Mouse (Mus musculus): ENCODE data around the gene Aoc3. TPM values are rescaled to one million over a fixed set of nuclear protein-coding genes. Genes with fewer than 3 reads are reported as not detected.

Aoc3 gene
- polyA plus RNA-seq (2014; fragmentation: Illumina TruSeq; extraction: RNeasy Lipid Tissue Mini Kit (QIAGEN cat#74804); ENCODE audit: low read depth, low replicate concordance) = 318 TPM

DNA sequence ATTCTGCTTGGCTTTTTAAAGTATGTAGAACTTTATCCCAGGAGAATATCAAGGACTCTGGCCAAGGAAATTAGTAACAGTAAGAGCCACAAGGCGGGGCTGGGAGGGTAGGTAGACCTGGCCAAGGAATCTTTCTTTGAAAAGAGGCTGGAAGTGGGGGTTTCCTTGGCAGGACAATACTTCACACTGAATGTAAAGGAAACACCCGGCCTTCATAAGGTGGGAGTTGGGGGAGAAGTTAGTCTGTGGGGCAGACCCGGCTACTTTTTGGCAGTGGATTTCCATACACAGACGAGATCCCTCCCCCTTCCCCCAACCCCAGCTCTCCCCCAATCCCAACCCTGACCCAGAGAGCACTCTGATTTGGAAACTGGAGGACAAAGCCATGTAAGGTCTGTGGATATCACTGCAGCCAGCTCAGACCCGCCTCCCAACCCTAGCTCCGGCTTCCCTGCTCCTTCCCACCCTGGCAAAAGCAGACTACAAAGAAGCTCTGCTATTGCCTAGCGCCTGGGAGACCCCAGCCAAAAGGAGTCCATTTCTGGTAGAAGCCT, at the start of gene Aoc3:
Gene Aoc3, plus strand, starts transcription at position 235 of the 554 bp plus-strand sequence.

DNA sequence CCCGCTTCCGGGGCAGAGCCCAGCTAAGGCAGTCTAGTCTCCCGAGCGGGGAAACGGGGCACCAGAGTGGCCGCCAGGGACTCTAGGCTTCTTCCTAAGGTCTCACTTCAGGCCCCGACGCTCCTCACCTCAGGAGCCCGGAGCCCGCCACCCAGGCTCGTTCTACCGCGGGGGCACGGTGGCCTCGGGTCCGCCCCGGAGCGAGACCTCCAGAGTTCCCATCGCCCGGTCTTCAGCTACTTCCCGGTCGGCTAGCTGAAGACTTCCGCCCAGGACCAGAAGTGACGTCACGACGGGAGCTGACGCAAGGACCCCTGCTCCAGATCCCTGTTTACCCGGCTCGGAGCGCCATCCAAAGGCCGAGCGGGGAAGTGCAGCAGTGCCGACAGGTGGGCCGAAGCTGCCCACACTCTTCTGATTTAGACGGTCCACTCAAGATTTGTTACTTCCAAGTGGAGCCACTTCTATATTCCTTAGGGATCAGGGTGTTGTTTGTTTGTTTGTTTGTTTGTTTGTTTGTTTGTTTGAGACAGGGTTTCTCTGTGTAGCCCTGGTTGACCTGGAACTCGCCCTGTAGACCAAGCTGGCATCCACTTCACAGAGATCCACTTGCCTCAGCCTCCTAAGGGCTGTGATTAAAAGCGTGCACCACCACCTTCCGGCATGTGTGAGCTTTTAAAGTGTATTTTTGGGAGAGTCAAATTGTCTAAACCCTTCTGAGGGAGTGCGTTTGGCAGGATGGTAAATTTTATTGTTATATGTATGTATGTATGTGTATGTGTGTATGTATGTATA, 28.2 kb upstream of the Aoc3 start, which contains the start of gene Becn1:
Gene Becn1, minus strand, starts transcription at position 283 of the 795 bp plus-strand sequence.

DNA sequence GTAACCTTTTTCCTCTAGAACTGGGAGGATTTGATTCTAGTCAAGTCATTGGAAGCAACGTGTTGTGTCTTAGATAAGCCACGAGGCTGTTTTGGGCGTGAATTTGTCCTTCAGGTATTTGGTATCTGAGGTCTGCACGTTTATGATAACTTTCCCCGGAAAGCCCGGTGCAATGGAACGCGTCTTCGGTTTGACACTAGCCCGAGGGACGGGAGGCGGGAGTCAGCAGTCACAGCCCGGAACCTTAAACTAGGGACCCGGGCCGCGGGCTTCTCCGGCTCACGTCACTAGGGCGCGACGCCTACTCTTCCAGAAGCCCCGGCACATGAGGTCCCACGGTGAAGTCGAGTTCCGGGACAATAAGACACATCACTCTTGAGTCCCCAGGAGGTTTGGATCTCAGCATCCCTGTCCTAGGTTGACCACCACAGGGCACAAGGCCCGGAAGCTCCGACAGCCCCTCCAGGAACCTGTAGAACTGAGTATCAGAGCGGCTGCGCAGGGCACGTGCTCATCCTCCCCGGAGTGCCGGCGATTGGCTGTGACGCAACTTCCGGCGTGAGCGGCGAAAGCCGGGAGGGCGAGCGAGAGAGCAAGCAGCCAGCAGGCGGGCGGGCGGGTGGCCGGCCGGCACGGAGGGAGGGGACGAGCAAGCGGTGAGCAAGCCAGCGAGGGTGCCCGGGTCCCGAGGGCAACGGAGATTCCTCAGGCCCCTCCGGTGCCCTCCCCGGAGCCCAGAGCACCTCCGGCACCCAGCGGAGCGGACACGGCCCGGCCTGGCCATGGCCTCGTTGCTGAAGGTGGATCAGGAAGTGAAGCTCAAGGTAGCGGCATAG, 14.5 kb upstream of the Aoc3 start, which contains the start of gene Psme3:
Gene Psme3, plus strand, starts transcription at position 549 of the 836 bp plus-strand sequence.

DNA sequence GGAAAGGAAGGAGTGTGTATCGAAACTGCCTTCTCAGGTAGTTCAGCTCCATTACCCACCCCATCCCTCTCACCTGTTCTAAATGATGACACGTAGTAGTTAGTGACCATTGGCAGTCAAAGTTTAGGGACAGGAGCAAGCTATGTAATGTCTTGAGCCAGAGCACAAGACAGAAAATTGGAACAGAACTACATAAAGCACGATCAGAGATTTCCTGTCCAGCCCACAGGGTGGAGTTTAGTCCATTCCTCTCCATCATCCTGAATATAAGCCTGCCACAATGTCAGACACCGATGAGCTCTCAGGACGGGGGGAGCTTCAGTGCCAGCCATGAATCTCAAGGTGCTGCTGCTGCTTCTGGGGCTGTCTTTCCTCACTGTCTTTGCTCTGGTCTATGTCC, 5.6 kb upstream of the Aoc3 start, which contains the start of gene Aoc2:
Gene Aoc2, plus strand, starts transcription at position 301 of the 400 bp plus-strand sequence.

DNA sequence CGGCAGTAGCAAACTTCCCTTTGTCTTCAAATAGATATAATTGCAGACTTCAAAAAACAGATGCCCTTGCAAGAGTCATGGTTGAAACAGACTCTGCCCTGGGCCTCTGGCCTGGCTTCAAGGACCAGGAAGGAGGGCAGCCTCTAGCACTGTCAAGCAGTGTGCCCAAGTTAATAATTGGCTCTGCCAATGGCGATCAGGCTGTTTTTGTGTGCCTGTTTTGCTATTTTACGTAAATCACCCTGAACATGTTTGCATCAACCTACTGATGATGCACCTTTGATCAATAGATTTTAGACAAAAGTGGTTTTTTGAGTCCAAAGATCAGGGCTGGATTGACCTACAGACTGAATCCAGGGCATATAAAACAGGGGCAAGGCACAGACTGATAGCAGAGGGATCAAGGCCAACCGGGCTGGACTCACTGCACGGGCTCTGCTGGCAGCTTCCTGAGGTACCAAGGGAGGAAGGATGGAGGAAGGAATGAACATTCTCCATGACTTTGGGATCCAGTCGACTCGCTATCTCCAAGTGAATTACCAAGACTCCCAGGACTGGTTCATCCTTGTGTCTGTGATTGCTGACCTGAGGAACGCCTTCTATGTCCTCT, 37.0 kb downstream of the Aoc3 start, which contains the start of gene G6pc:
Gene G6pc, plus strand, starts transcription at position 236 of the 610 bp plus-strand sequence.

Other genes starting within 250 kb of the Aoc3 start
- 35.8 TPM for gene Coasy, start 248.0 kb upstream of the Aoc3 start, polyA plus RNA-seq (2014; fragmentation: Illumina TruSeq; extraction: RNeasy Lipid Tissue Mini Kit (QIAGEN cat#74804); ENCODE audit: low read depth, low replicate concordance)
- gene Mlx, start 243.3 kb upstream of the Aoc3 start, polyA plus RNA-seq (2014; fragmentation: Illumina TruSeq; extraction: RNeasy Lipid Tissue Mini Kit (QIAGEN cat#74804); ENCODE audit: low read depth, low replicate concordance) = 33.4 TPM
- 8.3 TPM for gene Psmc3ip, start 235.2 kb upstream of the Aoc3 start, polyA plus RNA-seq (2014; fragmentation: Illumina TruSeq; extraction: RNeasy Lipid Tissue Mini Kit (QIAGEN cat#74804); ENCODE audit: low read depth, low replicate concordance)
- gene Retreg3, start 210.7 kb upstream of the Aoc3 start, polyA plus RNA-seq (2014; fragmentation: Illumina TruSeq; extraction: RNeasy Lipid Tissue Mini Kit (QIAGEN cat#74804); ENCODE audit: low read depth, low replicate concordance) = 45.6 TPM
- gene Tubg1, start 210.7 kb upstream of the Aoc3 start, polyA plus RNA-seq (2014; fragmentation: Illumina TruSeq; extraction: RNeasy Lipid Tissue Mini Kit (QIAGEN cat#74804); ENCODE audit: low read depth, low replicate concordance) = 22.4 TPM
- gene Tubg2, start 174.7 kb upstream of the Aoc3 start, polyA plus RNA-seq (2014; fragmentation: Illumina TruSeq; extraction: RNeasy Lipid Tissue Mini Kit (QIAGEN cat#74804); ENCODE audit: low read depth, low replicate concordance) = 2.4 TPM
- gene Cntnap1, start 160.1 kb upstream of the Aoc3 start, polyA plus RNA-seq (2014; fragmentation: Illumina TruSeq; extraction: RNeasy Lipid Tissue Mini Kit (QIAGEN cat#74804); ENCODE audit: low read depth, low replicate concordance) = 3.5 TPM
- 10.9 TPM for gene Plekhh3, start 159.3 kb upstream of the Aoc3 start, polyA plus RNA-seq (2014; fragmentation: Illumina TruSeq; extraction: RNeasy Lipid Tissue Mini Kit (QIAGEN cat#74804); ENCODE audit: low read depth, low replicate concordance)
- not detected for gene Ccr10, start 155.2 kb upstream of the Aoc3 start, polyA plus RNA-seq (2014; fragmentation: Illumina TruSeq; extraction: RNeasy Lipid Tissue Mini Kit (QIAGEN cat#74804); ENCODE audit: low read depth, low replicate concordance)
- gene Ezh1, start 104.1 kb upstream of the Aoc3 start, polyA plus RNA-seq (2014; fragmentation: Illumina TruSeq; extraction: RNeasy Lipid Tissue Mini Kit (QIAGEN cat#74804); ENCODE audit: low read depth, low replicate concordance) = 45.0 TPM
- 44.1 TPM for gene Ramp2, start 84.6 kb upstream of the Aoc3 start, polyA plus RNA-seq (2014; fragmentation: Illumina TruSeq; extraction: RNeasy Lipid Tissue Mini Kit (QIAGEN cat#74804); ENCODE audit: low read depth, low replicate concordance)
- 145 TPM for gene Vps25, start 76.9 kb upstream of the Aoc3 start, polyA plus RNA-seq (2014; fragmentation: Illumina TruSeq; extraction: RNeasy Lipid Tissue Mini Kit (QIAGEN cat#74804); ENCODE audit: low read depth, low replicate concordance)
- 14.0 TPM for gene Wnk4, start 70.0 kb upstream of the Aoc3 start, polyA plus RNA-seq (2014; fragmentation: Illumina TruSeq; extraction: RNeasy Lipid Tissue Mini Kit (QIAGEN cat#74804); ENCODE audit: low read depth, low replicate concordance)
- gene Cntd1, start 51.6 kb upstream of the Aoc3 start, polyA plus RNA-seq (2014; fragmentation: Illumina TruSeq; extraction: RNeasy Lipid Tissue Mini Kit (QIAGEN cat#74804); ENCODE audit: low read depth, low replicate concordance) = 3.1 TPM
- 114 TPM for gene Coa3, start 51.5 kb upstream of the Aoc3 start, polyA plus RNA-seq (2014; fragmentation: Illumina TruSeq; extraction: RNeasy Lipid Tissue Mini Kit (QIAGEN cat#74804); ENCODE audit: low read depth, low replicate concordance)
- 151 TPM for gene Becn1, start 28.3 kb upstream of the Aoc3 start, polyA plus RNA-seq (2014; fragmentation: Illumina TruSeq; extraction: RNeasy Lipid Tissue Mini Kit (QIAGEN cat#74804); ENCODE audit: low read depth, low replicate concordance)
- gene Psme3, start 14.4 kb upstream of the Aoc3 start, polyA plus RNA-seq (2014; fragmentation: Illumina TruSeq; extraction: RNeasy Lipid Tissue Mini Kit (QIAGEN cat#74804); ENCODE audit: low read depth, low replicate concordance) = 64.9 TPM
- gene Aoc2, start 5.5 kb upstream of the Aoc3 start, polyA plus RNA-seq (2014; fragmentation: Illumina TruSeq; extraction: RNeasy Lipid Tissue Mini Kit (QIAGEN cat#74804); ENCODE audit: low read depth, low replicate concordance) = 2.3 TPM
- 0.88 TPM for gene G6pc, start 37.0 kb downstream of the Aoc3 start, polyA plus RNA-seq (2014; fragmentation: Illumina TruSeq; extraction: RNeasy Lipid Tissue Mini Kit (QIAGEN cat#74804); ENCODE audit: low read depth, low replicate concordance)
- gene Aarsd1, start 87.0 kb downstream of the Aoc3 start, polyA plus RNA-seq (2014; fragmentation: Illumina TruSeq; extraction: RNeasy Lipid Tissue Mini Kit (QIAGEN cat#74804); ENCODE audit: low read depth, low replicate concordance) = 37.5 TPM
- 1.8 TPM for gene Gm27029, start 94.2 kb downstream of the Aoc3 start, polyA plus RNA-seq (2014; fragmentation: Illumina TruSeq; extraction: RNeasy Lipid Tissue Mini Kit (QIAGEN cat#74804); ENCODE audit: low read depth, low replicate concordance)
- 20.2 TPM for gene Rundc1, start 94.5 kb downstream of the Aoc3 start, polyA plus RNA-seq (2014; fragmentation: Illumina TruSeq; extraction: RNeasy Lipid Tissue Mini Kit (QIAGEN cat#74804); ENCODE audit: low read depth, low replicate concordance)
- gene Ptges3l, start 94.7 kb downstream of the Aoc3 start, polyA plus RNA-seq (2014; fragmentation: Illumina TruSeq; extraction: RNeasy Lipid Tissue Mini Kit (QIAGEN cat#74804); ENCODE audit: low read depth, low replicate concordance) = 19.3 TPM
- gene Rpl27, start 111.7 kb downstream of the Aoc3 start, polyA plus RNA-seq (2014; fragmentation: Illumina TruSeq; extraction: RNeasy Lipid Tissue Mini Kit (QIAGEN cat#74804); ENCODE audit: low read depth, low replicate concordance) = 510 TPM
- gene Ifi35, start 117.8 kb downstream of the Aoc3 start, polyA plus RNA-seq (2014; fragmentation: Illumina TruSeq; extraction: RNeasy Lipid Tissue Mini Kit (QIAGEN cat#74804); ENCODE audit: low read depth, low replicate concordance) = 37.6 TPM
- gene Rnd2, start 134.4 kb downstream of the Aoc3 start, polyA plus RNA-seq (2014; fragmentation: Illumina TruSeq; extraction: RNeasy Lipid Tissue Mini Kit (QIAGEN cat#74804); ENCODE audit: low read depth, low replicate concordance) = 13.9 TPM
- 95.9 TPM for gene Vat1, start 135.6 kb downstream of the Aoc3 start, polyA plus RNA-seq (2014; fragmentation: Illumina TruSeq; extraction: RNeasy Lipid Tissue Mini Kit (QIAGEN cat#74804); ENCODE audit: low read depth, low replicate concordance)
- 0.96 TPM for gene Brca1, start 221.3 kb downstream of the Aoc3 start, polyA plus RNA-seq (2014; fragmentation: Illumina TruSeq; extraction: RNeasy Lipid Tissue Mini Kit (QIAGEN cat#74804); ENCODE audit: low read depth, low replicate concordance)
- 93.6 TPM for gene Nbr1, start 221.5 kb downstream of the Aoc3 start, polyA plus RNA-seq (2014; fragmentation: Illumina TruSeq; extraction: RNeasy Lipid Tissue Mini Kit (QIAGEN cat#74804); ENCODE audit: low read depth, low replicate concordance)

All from adipose tissue, adult 10 weeks (tissue).